Mouse (Mus musculus) layer of hippocampus, postnatal 14 days (tissue): Measurements from ENCODE around the gene Ncam1. TPM values are rescaled to one million over a fixed set of nuclear protein-coding genes. Genes with fewer than 3 reads are reported as not detected.
A peak's percentile ranks its signal among the peaks of the same experiment; 100 is the strongest.

Source experiments
- DNase-seq, 2 experiments: peaks; one replicate each; pipeline ENCODE4 v3.0.0; 2021 to 2022; ENCODE audit warnings: low spot score in 2 of 2, mixed read lengths in 1 of 2
- total RNA-seq, 2 experiments: library from RNA; stranded (reverse); gene quantifications; 2 replicates each; pipeline ENCODE4 v1.2.3; 2021

Ncam1 gene
- total RNA-seq, 2 experiments from 2014 or later = 422 to 450 TPM

GRCm38 (mm10) chr9:49514306-49514705, 284.4 kb downstream of the Ncam1 start:
- DNase-seq = no peak

GRCm38 (mm10) chr9:49510666-49511065, 288.1 kb downstream of the Ncam1 start:
- DNase-seq = no peak

GRCm38 (mm10) chr9:49509628-49510027, 289.1 kb downstream of the Ncam1 start:
- no peak for DNase-seq

- DNase-seq = no peak
Measured at GRCm38 (mm10) chr9:49509094-49509493, 289.6 kb downstream of the Ncam1 start.

- DNase-seq = no peak
Measured at GRCm38 (mm10) chr9:49507829-49508585, 290.7 kb downstream of the Ncam1 start.

GRCm38 (mm10) chr9:49504658-49505057, 294.1 kb downstream of the Ncam1 start:
- DNase-seq = peak in 1 of 2 experiments; percentile 31

- no peak for DNase-seq
Measured at GRCm38 (mm10) chr9:49502245-49502644, 296.5 kb downstream of the Ncam1 start.

- no peak for DNase-seq
Measured at GRCm38 (mm10) chr9:49499878-49500277, 298.8 kb downstream of the Ncam1 start.

- peak; percentile 56 to 84 for DNase-seq
Measured at GRCm38 (mm10) chr9:49493979-49494649, 304.6 kb downstream of the Ncam1 start.

- DNase-seq = peak in 1 of 2 experiments; percentile 24
Measured at GRCm38 (mm10) chr9:49490609-49491008, 308.1 kb downstream of the Ncam1 start.

GRCm38 (mm10) chr9:49488912-49489895, 309.5 kb downstream of the Ncam1 start:
- DNase-seq = peak; percentile 86

- DNase-seq = no peak
Measured at GRCm38 (mm10) chr9:49488258-49488657, 310.5 kb downstream of the Ncam1 start.

GRCm38 (mm10) chr9:49487657-49487943, 311.1 kb downstream of the Ncam1 start:
- peak in 1 of 2 experiments; percentile 0 for DNase-seq

- DNase-seq = peak in 1 of 2 experiments; percentile 4
Measured at GRCm38 (mm10) chr9:49486805-49487656, 311.7 kb downstream of the Ncam1 start.

GRCm38 (mm10) chr9:49485892-49486311, 312.8 kb downstream of the Ncam1 start, which contains the start of gene Ttc12:
Gene Ttc12 (minus strand): TSS chr9:49486225.
- DNase-seq = peak; percentile 46 to 69

- peak; percentile 32 to 60 for DNase-seq
Measured at GRCm38 (mm10) chr9:49485250-49485891, 313.4 kb downstream of the Ncam1 start.

GRCm38 (mm10) chr9:49483316-49483715, 315.4 kb downstream of the Ncam1 start:
- no peak for DNase-seq

GRCm38 (mm10) chr9:49472126-49472525, 326.6 kb downstream of the Ncam1 start:
- no peak for DNase-seq

GRCm38 (mm10) chr9:49470946-49471345, 327.8 kb downstream of the Ncam1 start:
- DNase-seq = no peak

- DNase-seq = no peak
Measured at GRCm38 (mm10) chr9:49470006-49470405, 328.7 kb downstream of the Ncam1 start.
